Mouse (Mus musculus): ENCODE results near the gene Dzip1l. TPM values are rescaled to one million over a fixed set of nuclear protein-coding genes. Genes with fewer than 3 reads are reported as not detected.

Dzip1l gene
- polyA plus RNA-seq (2012; rRNA removed) = 7.5 and 9.3 TPM in 2 replicates

GRCm38 (mm10) chr9:99629281-99630011 is at the start of gene Dzip1l:
Gene Dzip1l, plus strand, starts transcription at chr9:99629496.

DNA sequence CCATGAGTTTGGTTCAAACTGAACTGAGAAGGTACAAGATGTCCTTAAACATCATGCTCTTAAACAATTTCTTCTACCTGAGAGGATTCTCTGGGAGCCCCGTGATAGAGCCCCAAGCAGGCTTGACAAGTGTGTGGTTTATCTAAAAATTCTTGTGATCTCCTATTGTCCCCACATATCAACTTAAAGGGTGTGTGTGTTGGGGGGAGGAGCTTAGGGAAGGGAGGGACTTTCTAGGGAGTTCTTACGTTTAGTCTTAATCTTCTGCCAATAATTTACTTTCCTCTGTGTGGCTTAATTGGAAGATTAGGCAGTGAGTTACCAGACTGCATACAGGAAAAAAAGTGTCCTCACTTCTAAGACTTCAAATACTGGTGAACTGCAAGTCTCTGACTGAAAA is 17.1 kb upstream of the Dzip1l start, which contains the start of gene A4gnt:
Gene A4gnt, plus strand, starts transcription at position 301 of the 400 bp plus-strand sequence.

GRCm38 (mm10) chr9:99717134-99717533 is 87.8 kb downstream of the Dzip1l start, which contains the start of gene Cldn18:
Gene Cldn18, minus strand, starts transcription at chr9:99717267.

Other genes with a start within 250 kb of the Dzip1l start
- 60.7 and 66.7 TPM in 2 replicates for gene Mras, start 192.1 kb upstream of the Dzip1l start, polyA plus RNA-seq (2012; rRNA removed)
- gene Nme9, start 178.0 kb upstream of the Dzip1l start, polyA plus RNA-seq (2012; rRNA removed) = 0.34 and 0.55 TPM in 2 replicates
- gene Armc8, start 60.6 kb upstream of the Dzip1l start, polyA plus RNA-seq (2012; rRNA removed) = 64.8 and 68.4 TPM in 2 replicates
- gene Dbr1, start 53.7 kb upstream of the Dzip1l start, polyA plus RNA-seq (2012; rRNA removed) = 17.3 and 17.8 TPM in 2 replicates
- gene A4gnt, start 17.0 kb upstream of the Dzip1l start, polyA plus RNA-seq (2012; rRNA removed) = 0.03 and 0.04 TPM in 2 replicates
- not detected in 2 replicates for gene Cldn18, start 87.8 kb downstream of the Dzip1l start, polyA plus RNA-seq (2012; rRNA removed)
- 8.5 and 9.4 TPM in 2 replicates for gene Sox14, start 246.7 kb downstream of the Dzip1l start, polyA plus RNA-seq (2012; rRNA removed)

Data from central nervous system, embryonic 18 days (tissue).